Comparison of ENCODE assay signal across 11 mouse cellular contexts in the genomic region with DNA sequence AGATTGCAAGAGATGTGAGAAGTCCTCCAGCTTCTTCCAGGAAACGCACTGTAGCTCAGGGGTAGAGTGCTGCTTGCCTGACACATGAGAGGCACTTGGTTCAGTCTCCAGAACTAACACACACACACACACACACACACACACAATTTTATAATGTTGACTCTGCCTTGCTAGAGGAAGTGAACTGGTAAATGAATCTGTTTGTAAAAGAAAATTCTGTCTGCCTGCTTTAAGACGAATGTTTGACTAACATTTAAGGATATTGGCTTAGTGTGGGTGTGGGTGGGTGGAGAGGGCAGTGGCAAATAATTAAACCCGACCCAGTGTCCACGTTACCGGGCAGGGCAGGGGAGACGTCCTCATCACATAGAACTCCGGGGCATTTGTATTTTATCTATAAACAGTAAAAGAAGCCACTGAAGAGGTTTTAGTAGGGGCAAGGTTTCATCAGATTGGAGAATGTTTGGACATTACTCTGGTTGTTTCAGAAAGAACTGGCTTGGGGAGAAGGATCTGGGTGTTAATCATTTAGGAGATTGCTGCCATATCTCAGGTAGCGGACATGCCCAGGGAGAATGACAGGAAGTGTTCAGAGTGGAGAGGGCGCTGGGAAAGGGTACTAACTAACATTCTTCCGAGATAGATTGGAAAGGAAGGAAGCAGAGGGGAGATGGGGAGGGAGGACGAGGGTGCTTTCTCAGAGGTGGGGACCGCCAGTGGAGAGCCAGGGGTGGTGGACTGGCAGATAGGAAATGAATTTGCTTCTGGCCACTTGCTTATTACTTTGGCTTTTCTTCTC. TPM values are rescaled to one million over a fixed set of nuclear protein-coding genes. Genes with fewer than 3 reads are reported as not detected.
DNase-seq lines count a peak whose midpoint lies in the region; ATAC-seq and TF ChIP-seq lines count a peak whose summit lies in the region.
"Had no signal": no experiment of that assay in that cellular context is flagged by ENCODE, and none has a peak within 500 bp of the region (broad histone marks: within the 10 kb centered on the region; RNA-seq: fewer than 3 reads in every experiment).

No protein-coding gene starts in this region.

- DNase-seq in kidney, adult 2 months = peak; percentile 70
- no peak for DNase-seq in kidney, adult 11 months
- peak; percentile 61 for DNase-seq in kidney, adult 9 months
- no peak for DNase-seq in liver, embryonic 13.5 days
- DNase-seq in limb, embryonic 10.5 days (ENCODE audit: low spot score) = no peak
- no peak for DNase-seq in thymus, postnatal 10 days (ENCODE audit: low spot score in 2 of 2)
- no peak for DNase-seq in embryo, embryonic 11 days
- DNase-seq: adrenal gland, postnatal 14 days; cerebellum, adult 11-12 months; thymus, adult 2 months had no signal

- peak overlapping the region; percentile 20 for H3K4me2 ChIP-seq in liver, embryonic 13.5 days
- H3K4me2 ChIP-seq in stomach, embryonic 14.5 days (replicated peaks; ENCODE audit: low read depth, low read length) = peak overlapping the region; percentile 14; the same call in 1 of the 2 replicates

- no peaks in the 10 kb centered on the region for H3K27me3 ChIP-seq in kidney, adult 2 months (replicated peaks; ENCODE audit: control insufficient read depth, insufficient read depth, low read length)
- no peaks in the 10 kb centered on the region for H3K27me3 ChIP-seq in liver, embryonic 13.5 days
- no peaks in the 10 kb centered on the region for H3K27me3 ChIP-seq in stomach, embryonic 14.5 days (ENCODE audit: control insufficient read depth, insufficient read depth, low read length)
- H3K27me3 ChIP-seq in limb, embryonic 10.5 days (ENCODE audit: low read depth, poor library complexity, severe bottlenecking) = no peaks in the 10 kb centered on the region

- peak overlapping the region; percentile 51 for H3K27ac ChIP-seq in kidney, adult 2 months (ENCODE audit: insufficient read depth, low read depth, low read length)
- H3K27ac ChIP-seq in liver, embryonic 13.5 days = peak overlapping the region; percentile 19
- H3K27ac ChIP-seq in stomach, embryonic 14.5 days (ENCODE audit: low read length) = peak overlapping the region; percentile 72; the same call in 1 of the 2 replicates
- no peak overlapping the region for H3K27ac ChIP-seq in limb, embryonic 10.5 days

- ATAC-seq in liver, embryonic 13.5 days (ENCODE audit: low read depth) = no peak
- peak; percentile 47; the same call in 1 of the 2 replicates for ATAC-seq in stomach, embryonic 14.5 days (ENCODE audit: insufficient number of reproducible peaks, insufficient read depth, low FRiP score, low read depth)

- H3K4me3 ChIP-seq in kidney, adult 2 months (ENCODE audit: insufficient read depth, low read depth, low read length) = peak overlapping the region; percentile 13; the same call in 1 of the 2 replicates
- 0 out of 2 replicates have a peak overlapping the region, but pooled peaks have one; percentile 1 for H3K4me3 ChIP-seq in liver, embryonic 13.5 days (replicated peaks)
- no peak overlapping the region for H3K4me3 ChIP-seq in stomach, embryonic 14.5 days (ENCODE audit: low read depth, low read length)
- H3K4me3 ChIP-seq in limb, embryonic 10.5 days = no peak overlapping the region

- peaks cover 21% of the 10 kb centered on the region; the same call in 1 of the 2 replicates for H3K4me1 ChIP-seq in kidney, adult 2 months (ENCODE audit: control insufficient read depth, insufficient read depth, low read length)
- H3K4me1 ChIP-seq in liver, embryonic 13.5 days (replicated peaks) = peaks cover 33% of the 10 kb centered on the region
- H3K4me1 ChIP-seq in stomach, embryonic 14.5 days (ENCODE audit: control insufficient read depth, insufficient read depth, low read length) = peaks cover 17% of the 10 kb centered on the region
- peaks cover 18% of the 10 kb centered on the region for H3K4me1 ChIP-seq in limb, embryonic 10.5 days

- TF ChIP-seq POLR2A in kidney, adult 2 months (IDR thresholded peaks at IDR 0.05; ENCODE audit: low read depth, low read length) = no peak

- whole genome bisulfite sequencing in kidney, adult 2 months = 8% methylated on average over 12 of the region's 12 CpGs
- WGBS in liver, embryonic 13.5 days (ENCODE audit: insufficient replicate concordance) = 16% methylated on average over 12 of the region's 12 CpGs
- WGBS in stomach, embryonic 14.5 days = 34% methylated on average over 12 of the region's 12 CpGs
- WGBS in limb, embryonic 10.5 days = 66% methylated on average over 12 of the region's 12 CpGs

- TF ChIP-seq CTCF in kidney, adult 2 months (conservative IDR thresholded peaks at IDR 0.05; ENCODE audit: insufficient read depth, insufficient read length, low read depth, low read length) = no peak

- H3K9me3 ChIP-seq in liver, embryonic 13.5 days (replicated peaks) = no peaks in the 10 kb centered on the region
- no peaks in the 10 kb centered on the region for H3K9me3 ChIP-seq in stomach, embryonic 14.5 days (ENCODE audit: control insufficient read depth, low read depth, low read length)
- no peaks in the 10 kb centered on the region for H3K9me3 ChIP-seq in limb, embryonic 10.5 days (replicated peaks)

- no peaks in the 10 kb centered on the region for H3K36me3 ChIP-seq in kidney, adult 2 months (ENCODE audit: control insufficient read depth, insufficient read depth, low read length)
- no peaks in the 10 kb centered on the region for H3K36me3 ChIP-seq in liver, embryonic 13.5 days
- H3K36me3 ChIP-seq in stomach, embryonic 14.5 days (ENCODE audit: control insufficient read depth, insufficient read depth, low read length) = no peaks in the 10 kb centered on the region
- H3K36me3 ChIP-seq in limb, embryonic 10.5 days = 0 out of 2 replicates have a peak, but pooled peaks cover 3% of the 10 kb centered on the region

- no peak overlapping the region for H3K9ac ChIP-seq in liver, embryonic 13.5 days
- H3K9ac ChIP-seq in stomach, embryonic 14.5 days (replicated peaks; ENCODE audit: low read depth, low read length) = no peak overlapping the region

RNA-seq across cellular contexts. Expression of gene Tgoln1, which starts 3.1 kb away (rescaled TPM):
- polyA plus RNA-seq in kidney, adult 2 months (2012; rRNA removed) = 101 and 118 TPM in 2 replicates
- polyA plus RNA-seq in liver, embryonic 13.5 days (2015; fragmentation: Nextera tagmentation; extraction: Ambion mirVana) = 13.6 and 18.2 TPM in 2 replicates
- 38.9 and 39.3 TPM in 2 replicates for polyA plus RNA-seq in stomach, embryonic 14.5 days (2014; fragmentation: Nextera tagmentation; extraction: Ambion mirVana)
- 22.2 and 24.5 TPM in 2 replicates for polyA plus RNA-seq in limb, embryonic 10.5 days (2016; fragmentation: Nextera tagmentation; extraction: Ambion mirVana)

RNA-seq across cellular contexts. Expression of gene Retsat, which starts 21.7 kb away (rescaled TPM):
- polyA plus RNA-seq in kidney, adult 2 months (2012; rRNA removed) = 237 and 272 TPM in 2 replicates
- polyA plus RNA-seq in liver, embryonic 13.5 days (2015; fragmentation: Nextera tagmentation; extraction: Ambion mirVana) = 13.2 and 14.6 TPM in 2 replicates
- polyA plus RNA-seq in stomach, embryonic 14.5 days (2014; fragmentation: Nextera tagmentation; extraction: Ambion mirVana) = 17.0 and 21.9 TPM in 2 replicates
- 9.9 and 10.1 TPM in 2 replicates for polyA plus RNA-seq in limb, embryonic 10.5 days (2016; fragmentation: Nextera tagmentation; extraction: Ambion mirVana)

RNA-seq across cellular contexts. Expression of gene Elmod3, which starts 21.7 kb away (rescaled TPM):
- 43.0 and 43.4 TPM in 2 replicates for polyA plus RNA-seq in kidney, adult 2 months (2012; rRNA removed)
- polyA plus RNA-seq in liver, embryonic 13.5 days (2015; fragmentation: Nextera tagmentation; extraction: Ambion mirVana) = 5.1 and 6.1 TPM in 2 replicates
- polyA plus RNA-seq in stomach, embryonic 14.5 days (2014; fragmentation: Nextera tagmentation; extraction: Ambion mirVana) = 19.0 and 19.1 TPM in 2 replicates
- 14.0 and 14.6 TPM in 2 replicates for polyA plus RNA-seq in limb, embryonic 10.5 days (2016; fragmentation: Nextera tagmentation; extraction: Ambion mirVana)

Comparison
In these comparisons a context has a peak if more than half of its experiments do, and no peak if none do; other contexts are left out.
1. DNase-seq: peak in kidney, adult 2 months (single experiment) and kidney, adult 9 months (single experiment); none in kidney, adult 11 months (single experiment), liver, embryonic 13.5 days (single experiment), limb, embryonic 10.5 days (single experiment), thymus, postnatal 10 days (0 of 2) and embryo, embryonic 11 days (single experiment).
2. H3K4me3 ChIP-seq: peak in kidney, adult 2 months (single experiment) and liver, embryonic 13.5 days (single experiment); none in stomach, embryonic 14.5 days (single experiment) and limb, embryonic 10.5 days (single experiment).
3. RNA of gene Retsat, which starts 21.7 kb away (polyA plus RNA-seq): 237 to 272 TPM in kidney, adult 2 months; 17.0 to 21.9 TPM in stomach, embryonic 14.5 days, 13.2 to 14.6 TPM in liver, embryonic 13.5 days and 9.9 to 10.1 TPM in limb, embryonic 10.5 days; every median in the first group is over 10 times any median in the second.